Mouse (Mus musculus) kidney, embryonic 15.5 days (tissue): ENCODE results near the gene Nr4a1. TPM values are rescaled to one million over a fixed set of nuclear protein-coding genes. Genes with fewer than 3 reads are reported as not detected.

ENCODE experiments used
- ATAC-seq: fragments of 200-750 bp; cut with Nextera tagmentation; replicated peaks from 2 replicates; pipeline ENCODE4 v1.8.0; 2017; ENCODE audit warnings: moderate TSS enrichment; ENCODE audit not compliant: low FRiP score
- H3K27ac ChIP-seq: fragments of 300-500 bp; sonication (generic); 2 replicates; pipeline ENCODE4 v1.5.1; 2015; ENCODE audit warnings: mild to moderate bottlenecking, inconsistent platforms
- H3K27me3 ChIP-seq: fragments of 300-500 bp; sonication (generic); 2 replicates; pipeline ENCODE4 v1.6.1; 2015; ENCODE audit warnings: inconsistent platforms
- H3K36me3 ChIP-seq: fragments of 300-500 bp; sonication (generic); 2 replicates; pipeline ENCODE4 v1.6.1; 2015; ENCODE audit warnings: inconsistent platforms
- H3K4me1 ChIP-seq: fragments of 300-500 bp; sonication (generic); 2 replicates; pipeline ENCODE4 v1.6.1; 2015; ENCODE audit warnings: inconsistent platforms
- H3K4me2 ChIP-seq: fragments of 300-500 bp; sonication (generic); 2 replicates; pipeline ENCODE4 v1.6.1; 2015; ENCODE audit warnings: moderate library complexity, mild to moderate bottlenecking, inconsistent platforms
- H3K4me3 ChIP-seq: fragments of 300-500 bp; sonication (generic); replicated peaks from 2 replicates; pipeline ENCODE4 v1.5.1; 2015; ENCODE audit warnings: mild to moderate bottlenecking, inconsistent platforms
- H3K9ac ChIP-seq: fragments of 300-500 bp; sonication (generic); 2 replicates; pipeline ENCODE4 v1.6.1; 2015; ENCODE audit warnings: mild to moderate bottlenecking, inconsistent platforms
- H3K9me3 ChIP-seq: fragments of 300-500 bp; sonication (generic); replicated peaks from 2 replicates; pipeline ENCODE4 v1.6.1; 2016; ENCODE audit warnings: inconsistent platforms
- WGBS: fragments of 180-500 bp; shearing (Covaris S2); methylation state at CpG from one replicate; pipeline ENCODE4 v1.1.7; 2015; ENCODE audit warnings: mixed read lengths; 5-methylcytosine and 5-hydroxymethylcytosine counted together
- polyA plus RNA-seq: library from polyadenylated mRNA; unstranded; fragments of >200 nt; fragmentation: Nextera tagmentation; extraction: Ambion mirVana; gene quantifications from 2 replicates; pipeline ENCODE4 v1.2.1, GENCODE M21; 2015

Gene Nr4a1
- polyA plus RNA-seq, 1 experiment from 2014 or later, result 10.0 TPM

DNA sequence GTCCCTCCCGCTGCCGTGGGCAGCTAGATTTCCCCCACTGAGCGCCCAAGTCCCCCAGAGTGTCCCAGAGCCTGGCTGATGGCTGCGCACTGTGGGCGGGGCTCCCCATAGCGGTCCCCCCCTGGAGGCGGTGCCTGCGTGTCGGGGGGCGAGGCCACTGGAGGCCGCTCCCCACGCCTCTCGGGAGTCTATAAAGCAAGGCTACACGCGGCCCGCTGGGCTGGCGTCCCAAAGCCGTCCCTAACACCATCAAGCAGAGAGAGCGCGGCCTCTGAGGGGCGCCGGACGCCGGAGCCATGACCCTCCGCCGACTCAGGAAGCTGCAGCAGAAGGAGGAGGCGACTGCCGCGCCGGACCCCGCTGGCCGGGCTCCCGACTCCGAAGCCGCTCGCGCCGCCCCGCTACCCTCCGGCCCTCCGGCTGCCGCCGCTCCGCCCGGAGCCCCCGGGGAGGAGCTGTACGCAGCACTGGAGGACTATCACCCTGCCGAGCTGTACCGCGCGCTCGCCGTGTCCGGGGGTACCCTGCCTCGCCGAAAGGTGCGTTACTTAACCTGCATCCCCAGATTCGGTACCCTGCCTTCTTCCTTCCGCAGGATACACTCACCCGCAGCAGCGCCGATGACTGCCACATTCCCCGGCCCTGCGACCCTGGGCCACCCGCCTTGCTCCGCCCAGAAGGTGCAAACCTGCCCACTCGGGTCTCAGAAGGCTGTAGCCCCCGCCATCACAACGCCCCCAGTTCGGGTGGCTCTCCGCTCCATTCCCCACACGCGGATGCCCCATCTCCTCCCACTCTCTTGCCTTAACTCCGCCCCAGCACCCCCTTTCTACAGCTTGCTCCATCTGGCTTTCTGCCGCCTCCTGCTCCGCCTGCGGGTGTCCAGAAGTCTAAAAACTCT, 29.8 kb upstream of the Nr4a1 start, which contains the start of gene Grasp:
TSS of gene Grasp (plus strand) at position 183 of the 901 bp plus-strand sequence.
- peak; percentile 87 for ATAC-seq
- Histone ChIP-seq H3K4me2 (peak within 1 kb of the TSS; percentile 93), H3K9ac (peak within 1 kb of the TSS; percentile 71), H3K27ac (peak within 1 kb of the TSS; percentile 86), H3K27me3 (peaks cover 30% of the 10 kb centered on the region), H3K4me3 (peak within 1 kb of the TSS; percentile 81), H3K36me3 (peaks cover 2% of the 10 kb centered on the region), H3K9me3 (no peaks in the 10 kb centered on the region), H3K4me1 (peaks cover 77% of the 10 kb centered on the region)
- WGBS, result under 1% methylated on average over 70 of the region's 77 CpGs

DNA sequence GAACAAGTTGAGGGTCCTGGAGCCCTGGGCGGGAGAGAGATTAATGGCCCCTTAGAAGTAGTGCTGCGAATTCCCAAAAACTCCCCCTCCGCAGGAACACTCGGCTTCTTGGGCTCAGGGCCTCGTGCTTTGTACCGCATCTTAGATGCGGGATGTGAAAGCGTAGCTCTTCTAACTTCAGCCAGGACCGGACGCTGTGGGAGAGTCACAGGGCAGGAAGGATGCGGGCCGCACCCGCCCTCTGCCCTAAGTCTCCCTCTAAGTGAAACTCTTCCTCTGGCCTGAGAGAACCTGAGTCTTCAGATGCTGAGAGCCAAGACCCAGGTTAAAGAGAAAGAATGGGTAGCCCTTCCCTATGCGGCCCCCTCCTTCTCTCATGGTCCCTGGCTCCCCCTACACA, 29.1 kb upstream of the Nr4a1 start:
- 7% methylated on average over 14 of the region's 14 CpGs for WGBS
- Histone ChIP-seq H3K27me3 (peaks cover 30% of the 10 kb centered on the region), H3K27ac (peak overlapping the region; percentile 86), H3K36me3 (peaks cover 9% of the 10 kb centered on the region), H3K4me2 (peak overlapping the region; percentile 93), H3K9ac (peak overlapping the region; percentile 71), H3K4me1 (peaks cover 77% of the 10 kb centered on the region), H3K9me3 (no peaks in the 10 kb centered on the region), H3K4me3 (peak overlapping the region; percentile 81)
- no peak for ATAC-seq

DNA sequence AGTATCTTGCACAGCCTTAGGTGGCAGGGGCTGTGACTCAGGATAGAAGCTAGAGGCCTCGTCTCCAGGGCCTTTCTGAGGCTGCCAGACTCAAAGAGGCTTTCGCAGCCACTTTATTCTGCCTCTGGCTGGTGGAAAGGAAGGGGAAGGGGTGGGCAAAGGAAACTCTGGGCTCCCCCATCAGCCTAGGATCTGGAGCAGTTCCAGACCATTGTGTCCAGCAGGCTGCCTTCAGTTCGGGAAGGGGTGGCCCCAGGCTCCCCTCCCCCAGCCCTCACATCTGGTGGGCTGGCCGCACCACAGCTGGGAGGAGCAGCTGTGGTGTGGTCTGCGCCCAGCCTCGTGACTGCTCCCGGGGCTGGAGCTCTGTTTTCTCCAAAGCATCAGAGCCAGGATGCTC, 26.1 kb upstream of the Nr4a1 start:
- Histone ChIP-seq H3K36me3 (peaks cover 28% of the 10 kb centered on the region), H3K9ac (no peak overlapping the region)
- peak; percentile 24; the same call in 1 of the 2 replicates for ATAC-seq

DNA sequence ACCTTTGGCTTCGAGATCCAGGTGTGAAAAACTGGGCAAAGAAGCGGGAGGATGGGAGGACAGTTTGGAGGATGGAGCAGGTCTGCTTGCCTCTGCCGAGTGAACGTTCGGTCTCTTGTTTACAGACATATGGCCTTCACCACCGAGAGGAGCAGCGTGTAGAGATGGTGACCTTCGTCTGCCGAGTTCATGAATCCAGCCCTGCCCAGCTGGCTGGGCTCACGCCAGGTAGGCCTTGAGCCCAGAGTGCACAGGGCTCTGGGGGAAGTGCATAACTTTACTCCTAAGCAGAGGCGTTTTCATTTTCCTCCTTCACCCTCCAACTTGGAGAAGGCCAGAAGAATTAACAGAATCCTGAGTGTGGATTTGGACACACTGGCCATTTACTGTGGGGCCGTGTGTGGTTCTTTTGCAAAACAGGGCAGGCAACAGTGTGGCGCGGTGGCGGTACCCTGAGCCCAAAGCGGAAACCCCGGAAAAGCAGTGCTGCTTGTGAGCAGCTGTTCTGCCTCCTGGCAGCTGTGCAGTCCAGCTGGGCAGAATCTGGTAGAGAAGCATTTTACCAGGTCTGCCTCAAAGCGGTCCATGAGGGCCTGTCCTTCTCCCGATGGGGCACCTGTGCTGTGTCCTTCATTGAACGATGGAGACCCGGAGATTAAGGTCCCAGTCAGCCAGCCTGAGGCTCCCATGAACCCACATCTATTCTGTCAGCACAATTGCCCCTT, 25.0 kb upstream of the Nr4a1 start:
- H3K9me3 ChIP-seq, result no peaks in the 10 kb centered on the region
- H3K36me3 ChIP-seq, result peaks cover 28% of the 10 kb centered on the region
- ATAC-seq, result no peak
- H3K4me2 ChIP-seq, result no peak overlapping the region
- H3K4me3 ChIP-seq, result no peak overlapping the region
- no peak overlapping the region for H3K27ac ChIP-seq
- 77% methylated on average over 21 of the region's 21 CpGs for WGBS
- peaks cover 13% of the 10 kb centered on the region for H3K27me3 ChIP-seq
- H3K9ac ChIP-seq, result no peak overlapping the region
- peaks cover 62% of the 10 kb centered on the region for H3K4me1 ChIP-seq

More for the DNA sequence above, 26.1 kb upstream of the Nr4a1 start:
- Histone ChIP-seq H3K9me3 (no peaks in the 10 kb centered on the region), H3K4me2 (peak overlapping the region; percentile 40), H3K4me1 (peaks cover 63% of the 10 kb centered on the region), H3K4me3 (no peak overlapping the region; the same call in 1 of the 2 replicates), H3K27me3 (peaks cover 20% of the 10 kb centered on the region), H3K27ac (peak overlapping the region; percentile 82)
- 11% methylated on average over 7 of the region's 7 CpGs for WGBS

DNA sequence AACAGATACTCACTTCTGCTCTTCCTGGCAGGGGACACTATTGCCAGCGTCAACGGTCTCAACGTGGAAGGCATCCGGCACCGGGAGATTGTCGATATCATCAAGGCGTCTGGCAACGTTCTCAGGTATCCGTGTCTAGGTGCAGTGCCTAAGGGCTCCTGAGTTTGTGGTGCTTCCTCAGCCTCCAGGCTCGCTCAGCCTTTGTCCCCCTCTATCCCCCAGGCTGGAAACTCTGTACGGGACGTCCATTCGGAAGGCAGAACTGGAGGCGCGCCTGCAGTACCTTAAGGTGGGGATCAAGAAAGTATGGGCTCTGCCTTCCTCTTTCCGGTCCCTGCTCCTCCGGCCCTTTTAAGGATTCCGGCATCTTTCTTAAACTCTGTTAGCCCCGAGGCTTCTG, 23.6 kb upstream of the Nr4a1 start:
- ATAC-seq, result no peak
- 95% methylated on average over 19 of the region's 19 CpGs for WGBS

DNA sequence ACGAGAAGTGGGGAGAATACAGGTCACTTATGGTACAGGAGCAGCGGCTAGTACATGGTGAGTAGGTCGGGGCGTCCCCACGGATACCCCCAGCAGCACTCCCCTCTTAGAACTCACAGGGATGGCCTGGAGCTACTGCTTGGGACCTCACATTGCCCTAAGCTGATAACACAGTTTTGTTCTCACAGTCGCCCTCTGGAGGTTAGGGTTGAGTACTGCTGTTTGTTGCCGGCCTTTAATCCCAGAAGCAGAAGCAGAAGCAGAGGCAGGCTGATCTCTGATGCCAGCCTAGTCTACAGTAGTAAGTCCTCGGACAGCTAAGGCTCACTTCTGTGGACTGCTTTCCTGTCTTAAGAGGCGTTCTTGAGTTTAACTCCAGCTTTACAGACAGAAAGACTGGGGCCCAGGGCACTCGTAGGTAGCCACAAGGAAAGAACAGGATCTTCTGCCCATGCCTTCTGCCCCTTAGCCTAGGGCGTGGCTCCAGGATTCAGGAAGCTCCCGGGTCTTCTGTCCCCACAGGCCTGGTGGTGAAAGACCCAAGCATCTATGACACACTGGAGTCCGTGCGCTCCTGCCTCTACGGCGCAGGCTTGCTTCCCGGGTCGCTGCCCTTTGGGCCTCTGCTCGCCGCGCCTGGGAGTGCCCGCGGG, 22.9 kb upstream of the Nr4a1 start:
- H3K36me3 ChIP-seq, result peaks cover 28% of the 10 kb centered on the region
- peak overlapping the region; percentile 32 for H3K4me3 ChIP-seq
- WGBS, result 72% methylated on average over 23 of the region's 23 CpGs
- H3K9ac ChIP-seq, result peak overlapping the region; percentile 35; the same call in 1 of the 2 replicates
- H3K27ac ChIP-seq, result no peak overlapping the region
- ATAC-seq, result no peak
- peak overlapping the region; percentile 62 for H3K4me2 ChIP-seq
- peaks cover 59% of the 10 kb centered on the region for H3K4me1 ChIP-seq
- H3K9me3 ChIP-seq, result no peaks in the 10 kb centered on the region
- 0 out of 2 replicates have a peak, but pooled peaks cover 2% of the 10 kb centered on the region for H3K27me3 ChIP-seq

More for the DNA sequence above, 23.6 kb upstream of the Nr4a1 start:
- H3K27me3 ChIP-seq, result 0 out of 2 replicates have a peak, but pooled peaks cover 2% of the 10 kb centered on the region
- H3K27ac ChIP-seq, result no peak overlapping the region
- no peak overlapping the region for H3K4me2 ChIP-seq
- H3K9ac ChIP-seq, result no peak overlapping the region
- peaks cover 28% of the 10 kb centered on the region for H3K36me3 ChIP-seq
- H3K4me3 ChIP-seq, result no peak overlapping the region
- H3K9me3 ChIP-seq, result no peaks in the 10 kb centered on the region
- peaks cover 54% of the 10 kb centered on the region for H3K4me1 ChIP-seq

DNA sequence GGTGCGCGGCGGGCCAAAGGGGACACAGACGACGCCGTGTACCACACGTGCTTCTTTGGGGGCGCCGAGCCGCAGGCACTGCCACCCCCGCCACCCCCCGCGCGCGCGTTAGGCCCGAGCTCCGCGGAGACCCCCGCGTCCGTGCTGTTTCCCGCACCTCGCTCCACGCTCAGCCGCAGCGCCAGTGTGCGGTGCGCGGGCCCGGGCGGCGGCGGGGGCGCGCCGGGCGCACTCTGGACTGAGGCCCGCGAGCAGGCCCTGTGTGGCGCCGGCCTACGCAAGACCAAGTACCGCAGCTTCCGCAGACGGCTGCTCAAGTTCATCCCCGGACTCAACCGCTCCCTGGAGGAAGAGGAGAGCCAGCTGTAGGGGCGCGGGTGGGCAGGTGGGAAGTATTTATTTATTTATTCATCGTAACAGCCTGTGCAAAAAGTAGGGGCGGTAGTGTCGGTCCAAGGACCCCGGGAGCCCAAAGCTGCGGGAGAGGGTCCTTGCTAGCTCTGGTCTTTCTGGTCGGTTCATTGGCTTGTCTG, 22.4 kb upstream of the Nr4a1 start:
- WGBS, result 57% methylated on average over 55 of the region's 56 CpGs
- Histone ChIP-seq H3K4me2 (peak overlapping the region; percentile 62), H3K9me3 (no peaks in the 10 kb centered on the region), H3K4me1 (peaks cover 60% of the 10 kb centered on the region), H3K36me3 (peaks cover 28% of the 10 kb centered on the region), H3K9ac (peak overlapping the region; percentile 35), H3K27ac (no peak overlapping the region), H3K4me3 (peak overlapping the region; percentile 32), H3K27me3 (0 out of 2 replicates have a peak, but pooled peaks cover 2% of the 10 kb centered on the region)
- no peak for ATAC-seq

DNA sequence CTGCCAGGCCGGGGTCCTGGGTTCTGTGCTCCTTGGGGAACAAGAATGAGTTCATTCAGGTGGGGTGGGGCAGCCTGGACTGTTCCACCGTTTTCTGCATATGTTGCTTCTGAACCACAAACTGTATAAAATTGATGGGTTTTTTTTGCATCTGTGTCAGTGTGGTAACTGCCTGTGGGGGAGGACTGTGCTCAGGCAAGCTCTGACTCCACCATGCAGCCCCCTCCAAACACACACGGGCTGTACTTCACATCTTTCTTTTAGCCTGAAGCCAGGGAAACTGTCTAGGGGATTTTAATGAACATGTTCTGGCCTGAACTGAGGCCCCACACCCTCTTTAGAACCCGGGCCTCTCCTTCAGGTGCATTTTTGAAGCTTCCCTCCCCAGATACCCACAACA, 21.5 kb upstream of the Nr4a1 start:
- Histone ChIP-seq H3K27me3 (0 out of 2 replicates have a peak, but pooled peaks cover 2% of the 10 kb centered on the region), H3K9ac (no peak overlapping the region), H3K27ac (no peak overlapping the region), H3K4me2 (no peak overlapping the region), H3K36me3 (peaks cover 28% of the 10 kb centered on the region), H3K4me3 (no peak overlapping the region), H3K9me3 (no peaks in the 10 kb centered on the region), H3K4me1 (peaks cover 57% of the 10 kb centered on the region)
- 49% methylated on average over 4 of the region's 4 CpGs for WGBS
- ATAC-seq, result no peak

DNA sequence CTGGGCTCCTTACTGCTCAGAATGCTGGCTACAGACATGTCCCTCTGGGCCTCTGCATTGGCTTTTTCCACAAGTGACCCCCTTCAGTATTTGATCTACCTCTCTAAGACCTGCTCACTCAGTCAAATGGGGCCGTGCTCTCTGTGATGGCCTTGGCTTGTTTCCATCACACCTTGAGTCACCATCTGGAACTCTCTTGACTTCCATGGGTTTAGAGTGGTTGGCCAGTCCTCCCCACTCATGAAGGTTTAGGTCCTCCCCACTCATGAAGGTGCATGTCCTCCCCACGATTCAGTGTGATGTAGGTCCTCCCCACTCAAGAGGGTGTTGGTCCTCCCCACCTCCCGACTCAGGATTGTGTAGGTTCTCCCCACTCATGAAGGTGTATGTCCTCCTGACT, 20.9 kb upstream of the Nr4a1 start:
- H3K4me1 ChIP-seq, result peaks cover 51% of the 10 kb centered on the region
- H3K4me3 ChIP-seq, result no peak overlapping the region
- H3K9ac ChIP-seq, result no peak overlapping the region
- H3K27me3 ChIP-seq, result 0 out of 2 replicates have a peak, but pooled peaks cover 2% of the 10 kb centered on the region
- no peak for ATAC-seq
- no peak overlapping the region for H3K27ac ChIP-seq
- 85% methylated on average over 3 of the region's 3 CpGs for WGBS
- no peak overlapping the region for H3K4me2 ChIP-seq
- peaks cover 28% of the 10 kb centered on the region for H3K36me3 ChIP-seq
- H3K9me3 ChIP-seq, result no peaks in the 10 kb centered on the region

DNA sequence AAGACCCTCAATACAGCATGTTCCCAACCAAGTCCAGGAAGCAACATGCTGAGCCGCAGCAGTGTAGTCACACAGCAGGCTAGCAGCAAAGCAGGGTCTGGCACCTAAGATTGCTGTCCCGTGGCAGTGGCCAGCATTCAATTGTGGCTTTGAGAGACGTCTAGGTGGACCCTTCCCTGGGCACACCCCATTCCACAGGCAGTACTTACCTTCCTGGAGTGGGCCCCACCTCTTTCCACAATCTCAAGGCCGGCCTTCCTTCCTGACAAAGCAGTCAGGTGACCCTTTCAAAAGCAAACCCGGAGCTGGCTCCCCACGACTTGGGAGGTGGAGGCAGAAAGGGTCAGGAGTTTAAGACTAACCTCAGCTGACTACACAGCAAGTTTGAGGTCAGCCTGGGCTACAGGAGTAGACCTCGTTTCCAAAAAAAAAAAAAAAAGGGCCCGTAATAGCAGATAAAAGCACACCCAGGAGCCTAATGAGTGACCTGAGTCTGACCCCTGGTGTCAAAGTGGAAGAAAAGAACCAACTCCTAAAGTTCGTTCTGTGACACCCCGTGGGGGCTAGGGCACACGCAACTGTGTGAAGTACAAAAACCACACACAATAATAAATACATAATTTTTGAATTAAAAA, 20.3 kb upstream of the Nr4a1 start:
- 0 out of 2 replicates have a peak, but pooled peaks cover 2% of the 10 kb centered on the region for H3K27me3 ChIP-seq
- H3K4me3 ChIP-seq, result no peak overlapping the region
- peaks cover 50% of the 10 kb centered on the region for H3K4me1 ChIP-seq
- no peak overlapping the region for H3K9ac ChIP-seq
- no peaks in the 10 kb centered on the region for H3K9me3 ChIP-seq
- no peak for ATAC-seq
- peaks cover 28% of the 10 kb centered on the region for H3K36me3 ChIP-seq
- 34% methylated on average over 11 of the region's 11 CpGs for WGBS
- H3K4me2 ChIP-seq, result no peak overlapping the region
- 0 out of 2 replicates have a peak overlapping the region, but pooled peaks have one; percentile 42 for H3K27ac ChIP-seq
